Mouse (Mus musculus) embryonic facial prominence, embryonic 15.5 days (tissue): Measurements from ENCODE around the gene Ankrd45. TPM values are rescaled to one million over a fixed set of nuclear protein-coding genes. Genes with fewer than 3 reads are reported as not detected.
A peak's percentile ranks its signal among the peaks of the same experiment; 100 is the strongest.

ENCODE experiments used
- ATAC-seq: fragments of 200-750 bp; cut with Nextera tagmentation; 2 replicates; pipeline ENCODE4 v1.8.0; 2017; ENCODE audit warnings: low read depth, moderate TSS enrichment; ENCODE audit not compliant: insufficient number of reproducible peaks, low FRiP score, low TSS enrichment
- H3K27ac ChIP-seq: fragments of 300-500 bp; sonication (generic); replicated peaks from 2 replicates; pipeline ENCODE4 v1.5.1; 2015; ENCODE audit warnings: mild to moderate bottlenecking, inconsistent platforms
- H3K27me3 ChIP-seq: fragments of 300-500 bp; sonication (generic); 2 replicates; pipeline ENCODE4 v1.6.1; 2015; ENCODE audit warnings: inconsistent platforms
- H3K36me3 ChIP-seq: fragments of 300-500 bp; sonication (generic); 2 replicates; pipeline ENCODE4 v1.6.1; 2015; ENCODE audit warnings: mild to moderate bottlenecking, inconsistent platforms
- H3K4me1 ChIP-seq: fragments of 300-500 bp; sonication (generic); 2 replicates; pipeline ENCODE4 v1.6.1; 2015; ENCODE audit warnings: inconsistent platforms
- H3K4me2 ChIP-seq: fragments of 300-500 bp; sonication (generic); replicated peaks from 2 replicates; pipeline ENCODE4 v1.6.1; 2015; ENCODE audit warnings: mild to moderate bottlenecking, inconsistent platforms
- H3K4me3 ChIP-seq: fragments of 300-500 bp; sonication (generic); replicated peaks from 2 replicates; pipeline ENCODE4 v1.5.1; 2015; ENCODE audit warnings: mild to moderate bottlenecking, inconsistent platforms
- H3K9ac ChIP-seq: fragments of 300-500 bp; sonication (generic); 2 replicates; pipeline ENCODE4 v1.6.1; 2015; ENCODE audit warnings: inconsistent platforms
- H3K9me3 ChIP-seq: fragments of 300-500 bp; sonication (generic); replicated peaks from 2 replicates; pipeline ENCODE4 v1.6.1; 2016; ENCODE audit warnings: inconsistent platforms
- WGBS: fragments of 180-500 bp; shearing (Covaris S2); methylation state at CpG from one replicate; pipeline ENCODE4 v1.1.7; 2015; 5-methylcytosine and 5-hydroxymethylcytosine counted together
- polyA plus RNA-seq: library from polyadenylated mRNA; unstranded; fragments of >200 nt; fragmentation: Nextera tagmentation; extraction: Ambion mirVana; gene quantifications from 2 replicates; pipeline ENCODE4 v1.2.1, GENCODE M21; 2015

The Ankrd45 gene
- polyA plus RNA-seq = 2.1 and 3.8 TPM in 2 replicates

- Histone ChIP-seq H3K36me3 (no peaks in the 10 kb centered on the region), H3K27ac (no peak within 1 kb of the TSS), H3K4me1 (peaks cover 5% of the 10 kb centered on the region; the same call in 1 of the 2 replicates), H3K4me2 (peak within 1 kb of the TSS; percentile 70), H3K9ac (0 out of 2 replicates have a peak within 1 kb of the TSS, but pooled peaks have one; percentile 16), H3K4me3 (peak within 1 kb of the TSS; percentile 41), H3K9me3 (no peaks in the 10 kb centered on the region), H3K27me3 (no peaks in the 10 kb centered on the region)
- WGBS = 7% methylated on average over 33 of the region's 33 CpGs
- ATAC-seq = peak; percentile 85
These were observed at the start of gene Ankrd45 for GRCm38 (mm10) chr1:161142531-161143159. Gene Ankrd45 (plus strand): TSS chr1:161142691.

DNA sequence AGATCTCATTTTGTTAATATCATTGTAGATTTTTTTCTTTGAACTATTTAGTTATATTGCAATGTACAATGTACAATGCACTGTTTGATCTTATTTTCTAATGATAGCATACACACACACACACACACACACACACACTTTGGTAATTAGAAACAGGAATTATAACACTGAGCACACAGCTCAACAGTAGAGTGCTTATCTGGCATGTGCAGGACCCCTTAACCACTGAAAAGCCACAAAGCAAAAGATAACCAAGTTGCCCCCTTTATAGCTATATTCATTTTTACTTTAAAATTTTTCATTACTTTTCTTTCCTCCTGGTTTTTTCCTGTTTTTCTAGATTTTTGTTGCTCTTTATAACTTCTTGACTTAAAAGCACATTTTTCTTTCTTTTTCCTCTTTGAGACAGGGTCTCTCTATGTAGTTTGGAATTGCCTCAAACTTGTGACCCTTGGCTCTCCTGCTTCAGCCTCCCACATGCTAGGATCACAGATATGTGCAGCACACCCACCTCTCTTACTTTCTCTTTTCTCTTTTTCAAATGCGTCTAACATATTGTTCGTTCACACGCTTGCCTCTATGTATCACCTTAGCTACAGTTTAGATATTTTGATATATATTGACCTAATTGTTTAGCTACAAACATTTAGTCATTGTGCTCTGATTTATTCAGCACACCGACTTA, 42.6 kb upstream of the Ankrd45 start:
- peaks cover 37% of the 10 kb centered on the region for H3K36me3 ChIP-seq
- H3K27me3 ChIP-seq = no peaks in the 10 kb centered on the region
- H3K4me2 ChIP-seq = no peak overlapping the region
- no peaks in the 10 kb centered on the region for H3K9me3 ChIP-seq
- no peaks in the 10 kb centered on the region for H3K4me1 ChIP-seq
- no peak overlapping the region for H3K9ac ChIP-seq
- no peak for ATAC-seq
- no peak overlapping the region for H3K27ac ChIP-seq
- H3K4me3 ChIP-seq = no peak overlapping the region
- 96% methylated on average over 4 of the region's 4 CpGs for WGBS

DNA sequence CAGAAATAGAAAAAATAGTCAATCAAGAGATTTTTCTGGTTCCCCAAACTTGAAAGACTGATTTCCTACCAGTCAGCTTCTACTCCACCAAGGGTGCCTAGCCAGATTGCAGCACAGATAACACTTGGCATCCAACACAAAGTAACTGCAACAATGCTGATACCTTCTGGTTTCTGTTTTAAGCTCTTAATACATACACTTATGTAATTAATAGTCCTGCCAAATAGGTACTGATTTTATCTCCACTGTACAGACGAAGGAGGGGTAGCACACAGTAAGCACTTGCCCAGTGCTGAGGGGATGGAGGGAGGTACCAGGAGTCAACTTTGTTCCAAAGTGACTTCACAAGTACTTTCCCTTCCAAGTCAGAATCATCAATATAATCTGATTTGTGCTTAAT, 38.6 kb upstream of the Ankrd45 start:
- no peak for ATAC-seq
- H3K9ac ChIP-seq = no peak overlapping the region
- H3K9me3 ChIP-seq = no peaks in the 10 kb centered on the region
- H3K4me2 ChIP-seq = no peak overlapping the region
- H3K27ac ChIP-seq = no peak overlapping the region
- H3K4me1 ChIP-seq = no peaks in the 10 kb centered on the region
- H3K27me3 ChIP-seq = no peaks in the 10 kb centered on the region
- peaks cover 27% of the 10 kb centered on the region for H3K36me3 ChIP-seq
- no peak overlapping the region for H3K4me3 ChIP-seq
- 68% methylated on average over 1 of the region's 1 CpGs for WGBS

- Histone ChIP-seq H3K9ac (no peak overlapping the region), H3K4me1 (no peaks in the 10 kb centered on the region), H3K9me3 (no peaks in the 10 kb centered on the region), H3K36me3 (peaks cover 20% of the 10 kb centered on the region), H3K4me2 (no peak overlapping the region), H3K27ac (no peak overlapping the region), H3K4me3 (no peak overlapping the region), H3K27me3 (no peaks in the 10 kb centered on the region)
- WGBS = 90% methylated on average over 8 of the region's 8 CpGs
- no peak for ATAC-seq
These were observed 33.3 kb upstream of the Ankrd45 start for GRCm38 (mm10) chr1:161109216-161109615.

DNA sequence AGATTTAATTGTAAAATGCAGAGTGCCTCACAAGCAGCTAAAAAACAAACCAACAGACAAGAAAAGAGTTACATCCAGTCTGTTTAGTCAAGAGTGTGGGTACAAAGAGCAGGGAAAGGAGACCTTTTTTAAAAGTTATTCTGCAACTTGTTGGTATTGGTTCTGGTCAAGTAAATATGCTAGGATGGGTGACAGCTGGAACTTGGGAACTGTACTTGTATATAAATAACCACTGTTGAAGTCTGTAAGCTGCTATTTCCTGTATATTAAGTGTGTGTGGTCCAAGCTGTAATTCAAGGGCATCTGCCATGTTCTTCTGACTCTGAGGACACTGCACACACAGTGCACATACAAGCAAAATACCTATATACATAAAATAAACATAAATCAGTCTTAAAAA, 27.9 kb upstream of the Ankrd45 start:
- no peak for ATAC-seq
- Histone ChIP-seq H3K4me3 (no peak overlapping the region), H3K9ac (no peak overlapping the region), H3K27ac (no peak overlapping the region), H3K9me3 (no peaks in the 10 kb centered on the region), H3K4me1 (no peaks in the 10 kb centered on the region), H3K4me2 (no peak overlapping the region), H3K36me3 (0 out of 2 replicates have a peak, but pooled peaks cover under 1% of the 10 kb centered on the region), H3K27me3 (no peaks in the 10 kb centered on the region)

DNA sequence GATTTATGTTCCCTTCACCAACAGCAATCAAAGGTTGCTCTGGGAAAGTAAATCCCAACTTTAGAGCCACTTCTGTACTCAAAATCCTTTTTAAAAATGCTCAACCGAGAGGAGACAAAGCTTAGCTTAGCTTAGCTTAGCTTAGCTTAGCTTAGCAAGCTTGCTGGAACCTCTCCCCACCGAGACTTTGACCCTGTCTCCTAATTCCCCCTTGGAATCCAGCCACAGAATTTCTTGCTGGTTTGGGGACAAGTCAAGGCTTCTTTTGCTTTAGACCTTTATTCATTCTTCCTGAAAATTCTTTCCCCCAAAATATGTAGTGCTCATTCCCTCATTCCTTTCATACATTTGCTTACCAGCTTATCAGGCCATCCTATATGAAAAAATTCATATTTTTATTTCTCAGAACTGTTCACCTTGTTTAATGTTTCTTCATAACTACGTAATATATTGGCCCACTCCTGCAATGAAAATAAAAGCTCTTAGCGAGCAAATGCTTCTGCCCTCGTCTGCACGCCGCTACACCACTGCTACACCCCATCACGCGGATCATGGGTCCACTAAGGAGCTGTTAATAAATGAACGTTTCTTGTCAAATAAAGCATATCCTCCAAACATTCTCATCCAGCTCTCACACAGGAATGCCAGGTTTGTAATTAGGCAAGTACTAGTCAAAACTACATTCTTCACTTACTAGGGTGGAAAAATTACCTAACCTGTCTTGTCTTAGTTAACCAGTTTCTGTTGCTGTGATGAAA, 19.7 kb upstream of the Ankrd45 start:
- Histone ChIP-seq H3K27me3 (no peaks in the 10 kb centered on the region), H3K36me3 (peaks cover 5% of the 10 kb centered on the region; the same call in 1 of the 2 replicates), H3K4me3 (no peak overlapping the region), H3K4me2 (no peak overlapping the region), H3K4me1 (no peaks in the 10 kb centered on the region), H3K9me3 (no peaks in the 10 kb centered on the region), H3K9ac (no peak overlapping the region), H3K27ac (no peak overlapping the region)
- no peak for ATAC-seq
- WGBS = 90% methylated on average over 10 of the region's 10 CpGs

- 75% methylated on average over 1 of the region's 1 CpGs for WGBS
- no peak overlapping the region for H3K27ac ChIP-seq
- H3K4me2 ChIP-seq = no peak overlapping the region
- no peak overlapping the region for H3K9ac ChIP-seq
- peaks cover 5% of the 10 kb centered on the region; the same call in 1 of the 2 replicates for H3K36me3 ChIP-seq
- H3K4me1 ChIP-seq = peaks cover 9% of the 10 kb centered on the region
- H3K27me3 ChIP-seq = no peaks in the 10 kb centered on the region
- ATAC-seq = 0 out of 2 replicates have a peak, but pooled peaks have one; percentile 43
- H3K9me3 ChIP-seq = no peaks in the 10 kb centered on the region
- no peak overlapping the region for H3K4me3 ChIP-seq
These were observed 16.0 kb upstream of the Ankrd45 start for GRCm38 (mm10) chr1:161126461-161126860.

DNA sequence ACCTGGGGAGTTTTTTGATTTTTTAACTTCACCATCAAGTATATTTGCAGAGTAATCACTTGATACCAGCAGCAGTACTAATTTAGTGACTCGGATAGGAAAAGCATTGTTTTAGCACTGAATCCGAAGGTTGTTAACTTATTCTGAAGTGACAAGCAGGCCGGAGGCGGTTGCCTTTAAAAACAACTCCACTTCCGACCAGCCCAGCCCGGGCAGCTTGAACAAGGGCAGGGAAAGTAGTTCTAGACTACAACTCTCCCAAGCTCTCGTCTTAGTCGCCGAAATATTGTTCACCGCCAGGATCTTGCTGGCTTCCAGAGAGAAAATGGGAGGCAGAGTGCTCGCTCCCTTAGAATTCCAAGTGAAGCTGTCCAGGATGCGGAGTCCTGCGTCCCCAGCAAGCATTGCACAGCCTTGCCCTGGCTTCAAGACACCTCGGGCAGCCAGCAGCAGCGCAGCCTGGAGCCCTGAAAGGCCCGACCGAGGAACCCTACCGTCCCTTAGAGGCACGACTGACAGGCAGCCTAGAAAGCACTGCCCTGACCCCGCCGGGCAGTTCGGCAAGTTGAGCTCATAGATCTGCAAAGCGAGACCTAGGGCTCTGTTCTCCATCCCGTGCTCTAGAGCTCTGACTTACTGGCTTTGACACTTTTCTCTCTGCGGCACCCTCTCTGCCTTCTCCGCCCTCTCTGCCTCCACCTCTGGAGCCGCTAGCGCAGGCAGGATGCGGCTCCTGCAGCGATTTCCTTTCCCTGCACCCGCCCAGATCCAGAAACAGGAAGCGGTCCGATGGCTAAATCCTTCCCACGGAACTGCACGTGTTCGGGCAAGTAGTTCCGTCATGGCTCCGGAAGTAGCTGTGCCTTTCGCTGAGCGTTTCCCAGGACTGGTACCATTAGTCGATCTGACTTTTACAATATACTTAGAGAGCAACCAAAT, 11.5 kb upstream of the Ankrd45 start, which contains the start of gene Klhl20:
Gene Klhl20, minus strand, starts transcription at position 786 of the 939 bp plus-strand sequence.
- Histone ChIP-seq H3K4me3 (peak within 1 kb of the TSS; percentile 83), H3K4me2 (peak within 1 kb of the TSS; percentile 74), H3K27me3 (no peaks in the 10 kb centered on the region; the same call in 1 of the 2 replicates), H3K4me1 (peaks cover 9% of the 10 kb centered on the region), H3K9me3 (no peaks in the 10 kb centered on the region), H3K36me3 (peaks cover 5% of the 10 kb centered on the region; the same call in 1 of the 2 replicates), H3K9ac (peak within 1 kb of the TSS; percentile 87), H3K27ac (peak within 1 kb of the TSS; percentile 90)
- peak; percentile 89 for ATAC-seq
- 2% methylated on average over 41 of the region's 41 CpGs for WGBS

DNA sequence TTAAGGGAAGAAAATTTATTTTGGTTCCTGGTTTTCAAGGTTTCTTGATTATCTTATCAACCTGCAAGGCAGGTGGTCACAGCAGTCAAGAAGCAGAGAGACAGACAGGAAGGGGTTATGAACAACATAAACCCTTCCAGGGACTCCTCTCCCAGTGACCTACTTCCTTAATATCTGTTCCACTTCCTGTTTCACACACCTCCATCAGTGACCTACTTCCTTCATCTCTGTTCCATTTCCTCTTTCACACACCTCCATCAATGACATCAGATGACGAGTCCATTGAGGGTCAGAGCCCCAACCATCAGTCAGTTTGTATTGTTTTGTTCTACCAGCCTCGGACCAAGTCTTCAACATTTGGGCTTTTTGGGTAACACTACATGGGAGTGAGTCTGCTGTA, 3.0 kb upstream of the Ankrd45 start:
- H3K4me2 ChIP-seq = no peak overlapping the region
- H3K4me1 ChIP-seq = peaks cover 5% of the 10 kb centered on the region; the same call in 1 of the 2 replicates
- no peaks in the 10 kb centered on the region for H3K27me3 ChIP-seq
- WGBS = 82% methylated on average over 2 of the region's 2 CpGs
- no peak overlapping the region for H3K9ac ChIP-seq
- H3K9me3 ChIP-seq = no peaks in the 10 kb centered on the region
- H3K4me3 ChIP-seq = no peak overlapping the region
- no peak for ATAC-seq
- H3K36me3 ChIP-seq = no peaks in the 10 kb centered on the region
- H3K27ac ChIP-seq = no peak overlapping the region

GRCm38 (mm10) chr1:161140026-161140762, 2.3 kb upstream of the Ankrd45 start:
- peaks cover 5% of the 10 kb centered on the region; the same call in 1 of the 2 replicates for H3K4me1 ChIP-seq
- H3K27me3 ChIP-seq = no peaks in the 10 kb centered on the region
- H3K36me3 ChIP-seq = no peaks in the 10 kb centered on the region
- 81% methylated on average over 9 of the region's 9 CpGs for WGBS
- H3K9ac ChIP-seq = no peak overlapping the region
- H3K4me2 ChIP-seq = no peak overlapping the region
- no peak for ATAC-seq
- no peak overlapping the region for H3K4me3 ChIP-seq
- H3K27ac ChIP-seq = no peak overlapping the region
- H3K9me3 ChIP-seq = no peaks in the 10 kb centered on the region
